Mouse (Mus musculus): ENCODE results near the gene Dlk2. TPM values are rescaled to one million over a fixed set of nuclear protein-coding genes. Genes with fewer than 3 reads are reported as not detected.

The Dlk2 gene
- polyA plus RNA-seq, 1 experiment from 2014 or later: 8.9 TPM

- Histone ChIP-seq H3K36me3 (ENCODE audit: control insufficient read depth, insufficient read depth, low read length) (peaks cover 7% of the 10 kb centered on the region), H3K4me2 (replicated peaks; ENCODE audit: low read depth) (no peak overlapping the region)
- peak; percentile 63 for DNase-seq (ENCODE audit: low spot score)
Observed at GRCm38 (mm10) chr17:46269771-46270534, 27.3 kb upstream of the Dlk2 start.

GRCm38 (mm10) chr17:46272058-46272457, 25.2 kb upstream of the Dlk2 start:
- TF ChIP-seq CTCF (IDR thresholded peaks at IDR 0.05; ENCODE audit: low read depth) (no peak), EP300 (optimal IDR thresholded peaks at IDR 0.05) (no peak)
- 89% methylated on average over 2 of the region's 2 CpGs for WGBS
- H3K36me3 ChIP-seq (ENCODE audit: control insufficient read depth, insufficient read depth, low read length): peaks cover 7% of the 10 kb centered on the region
- no peak overlapping the region for H3K4me3 ChIP-seq (ENCODE audit: low read depth, low read length)
- no peak overlapping the region for H3K4me2 ChIP-seq (replicated peaks; ENCODE audit: low read depth)
- no peak overlapping the region for H3K9ac ChIP-seq (ENCODE audit: low read length)
- DNase-seq (ENCODE audit: low spot score) (no peak), ATAC-seq (ENCODE audit: low FRiP score, low TSS enrichment) (no peak)
- no peaks in the 10 kb centered on the region for H3K9me3 ChIP-seq (ENCODE audit: control insufficient read depth, low read length)
- no peak overlapping the region for H3K27ac ChIP-seq (replicated peaks)
- no peaks in the 10 kb centered on the region for H3K27me3 ChIP-seq (ENCODE audit: control insufficient read depth, insufficient read depth, low read length)
- no peaks in the 10 kb centered on the region for H3K4me1 ChIP-seq (replicated peaks; ENCODE audit: control insufficient read depth, insufficient read depth)

More at GRCm38 (mm10) chr17:46269771-46270534, 27.3 kb upstream of the Dlk2 start:
- H3K4me1 ChIP-seq (replicated peaks; ENCODE audit: control insufficient read depth, insufficient read depth): no peaks in the 10 kb centered on the region
- H3K9me3 ChIP-seq (ENCODE audit: control insufficient read depth, low read length): no peaks in the 10 kb centered on the region
- H3K27ac ChIP-seq (replicated peaks): peak overlapping the region; percentile 50
- TF ChIP-seq EP300 (optimal IDR thresholded peaks at IDR 0.05) (no peak), CTCF (IDR thresholded peaks at IDR 0.05; ENCODE audit: low read depth) (no peak)
- H3K27me3 ChIP-seq (ENCODE audit: control insufficient read depth, insufficient read depth, low read length): no peaks in the 10 kb centered on the region
- H3K4me3 ChIP-seq (ENCODE audit: low read depth, low read length): no peak overlapping the region
- 0 out of 2 replicates have a peak overlapping the region, but pooled peaks have one; percentile 23 for H3K9ac ChIP-seq (ENCODE audit: low read length)
- 50% methylated on average over 19 of the region's 19 CpGs for WGBS
- peak; percentile 25; the same call in 1 of the 2 replicates for ATAC-seq (ENCODE audit: low FRiP score, low TSS enrichment)

- ATAC-seq (ENCODE audit: low FRiP score, low TSS enrichment) (no peak), DNase-seq (ENCODE audit: low spot score) (no peak)
- H3K9me3 ChIP-seq (ENCODE audit: control insufficient read depth, low read length): no peaks in the 10 kb centered on the region
- no peaks in the 10 kb centered on the region for H3K27me3 ChIP-seq (ENCODE audit: control insufficient read depth, insufficient read depth, low read length)
- no peak overlapping the region for H3K4me3 ChIP-seq (ENCODE audit: low read depth, low read length)
- H3K4me2 ChIP-seq (replicated peaks; ENCODE audit: low read depth): no peak overlapping the region
- no peak overlapping the region for H3K27ac ChIP-seq (replicated peaks)
- H3K36me3 ChIP-seq (ENCODE audit: control insufficient read depth, insufficient read depth, low read length): peaks cover 7% of the 10 kb centered on the region
- H3K9ac ChIP-seq (ENCODE audit: low read length): no peak overlapping the region
- H3K4me1 ChIP-seq (replicated peaks; ENCODE audit: control insufficient read depth, insufficient read depth): no peaks in the 10 kb centered on the region
- TF ChIP-seq EP300 (optimal IDR thresholded peaks at IDR 0.05): no peak
- no peak for TF ChIP-seq CTCF (IDR thresholded peaks at IDR 0.05; ENCODE audit: low read depth)
- 89% methylated on average over 5 of the region's 5 CpGs for WGBS
Observed at GRCm38 (mm10) chr17:46272675-46273074, 24.5 kb upstream of the Dlk2 start.

GRCm38 (mm10) chr17:46273803-46274236, 23.4 kb upstream of the Dlk2 start:
- no peak for TF ChIP-seq CTCF (IDR thresholded peaks at IDR 0.05; ENCODE audit: low read depth)
- no peak for TF ChIP-seq EP300 (optimal IDR thresholded peaks at IDR 0.05)
- H3K4me3 ChIP-seq (ENCODE audit: low read depth, low read length): no peak overlapping the region
- no peak for DNase-seq (ENCODE audit: low spot score)
- H3K9me3 ChIP-seq (ENCODE audit: control insufficient read depth, low read length): no peaks in the 10 kb centered on the region
- ATAC-seq (ENCODE audit: low FRiP score, low TSS enrichment): no peak; the same call in 1 of the 2 replicates
- no peak overlapping the region for H3K4me2 ChIP-seq (replicated peaks; ENCODE audit: low read depth)
- no peaks in the 10 kb centered on the region for H3K27me3 ChIP-seq (ENCODE audit: control insufficient read depth, insufficient read depth, low read length)
- peaks cover 7% of the 10 kb centered on the region for H3K36me3 ChIP-seq (ENCODE audit: control insufficient read depth, insufficient read depth, low read length)
- H3K9ac ChIP-seq (ENCODE audit: low read length): no peak overlapping the region
- no peaks in the 10 kb centered on the region for H3K4me1 ChIP-seq (replicated peaks; ENCODE audit: control insufficient read depth, insufficient read depth)
- H3K27ac ChIP-seq (replicated peaks): peak overlapping the region; percentile 58
- 25% methylated on average over 1 of the region's 1 CpGs for WGBS

- Histone ChIP-seq H3K27ac (replicated peaks) (peak overlapping the region; percentile 58), H3K9me3 (ENCODE audit: control insufficient read depth, low read length) (no peaks in the 10 kb centered on the region), H3K4me3 (ENCODE audit: low read depth, low read length) (no peak overlapping the region), H3K27me3 (ENCODE audit: control insufficient read depth, insufficient read depth, low read length) (no peaks in the 10 kb centered on the region), H3K4me1 (replicated peaks; ENCODE audit: control insufficient read depth, insufficient read depth) (no peaks in the 10 kb centered on the region), H3K36me3 (ENCODE audit: control insufficient read depth, insufficient read depth, low read length) (peaks cover 7% of the 10 kb centered on the region), H3K9ac (ENCODE audit: low read length) (no peak overlapping the region), H3K4me2 (replicated peaks; ENCODE audit: low read depth) (no peak overlapping the region)
- WGBS: 70% methylated on average over 6 of the region's 6 CpGs
- ATAC-seq (ENCODE audit: low FRiP score, low TSS enrichment) (no peak), DNase-seq (ENCODE audit: low spot score) (no peak)
- TF ChIP-seq EP300 (optimal IDR thresholded peaks at IDR 0.05) (no peak), CTCF (IDR thresholded peaks at IDR 0.05; ENCODE audit: low read depth) (no peak)
Observed at GRCm38 (mm10) chr17:46274465-46274864, 22.8 kb upstream of the Dlk2 start.

GRCm38 (mm10) chr17:46275034-46275433, 22.2 kb upstream of the Dlk2 start:
- Histone ChIP-seq H3K27ac (replicated peaks) (no peak overlapping the region), H3K9ac (ENCODE audit: low read length) (no peak overlapping the region), H3K4me1 (replicated peaks; ENCODE audit: control insufficient read depth, insufficient read depth) (no peaks in the 10 kb centered on the region), H3K9me3 (ENCODE audit: control insufficient read depth, low read length) (no peaks in the 10 kb centered on the region), H3K27me3 (ENCODE audit: control insufficient read depth, insufficient read depth, low read length) (no peaks in the 10 kb centered on the region), H3K4me2 (replicated peaks; ENCODE audit: low read depth) (no peak overlapping the region), H3K4me3 (ENCODE audit: low read depth, low read length) (no peak overlapping the region), H3K36me3 (ENCODE audit: control insufficient read depth, insufficient read depth, low read length) (peaks cover 7% of the 10 kb centered on the region)
- DNase-seq (ENCODE audit: low spot score) (no peak), ATAC-seq (ENCODE audit: low FRiP score, low TSS enrichment) (no peak)
- 83% methylated on average over 6 of the region's 6 CpGs for WGBS
- TF ChIP-seq CTCF (IDR thresholded peaks at IDR 0.05; ENCODE audit: low read depth) (no peak), EP300 (optimal IDR thresholded peaks at IDR 0.05) (no peak)
